ENCODE assay signal across 8 mouse cellular contexts in genomic region chr15:25625471-25625870, GRCm38 (mm10). TPM values are rescaled to one million over a fixed set of nuclear protein-coding genes. Genes with fewer than 3 reads are reported as not detected.
DNase-seq lines count a peak whose midpoint lies in the region; ATAC-seq and TF ChIP-seq lines count a peak whose summit lies in the region.

No protein-coding gene starts in this region.

- peak overlapping the region; percentile 65 for H3K4me2 ChIP-seq in stomach, embryonic 16.5 days (ENCODE audit: low read depth, low read length)

- H3K9me3 ChIP-seq in stomach, embryonic 16.5 days (replicated peaks; ENCODE audit: control insufficient read depth, low read length), result no peaks in the 10 kb centered on the region

- WGBS in stomach, embryonic 16.5 days, result 62% methylated on average over 4 of the region's 4 CpGs

- peak; percentile 65 for DNase-seq in gastrocnemius, adult 2 months
- DNase-seq in gastrocnemius, postnatal 25 days, result no peak
- peak; percentile 34 to 47 for DNase-seq in urinary bladder, adult 18-20 months (ENCODE audit: low spot score in 2 of 2)
- no peak for DNase-seq in urinary bladder, postnatal 4 days (ENCODE audit: low spot score in 2 of 2)
- DNase-seq in kidney, postnatal 10 days, result peak; percentile 75
- no peak for DNase-seq in spleen, postnatal 36 days (ENCODE audit: low spot score in 2 of 2)

- peak overlapping the region; percentile 95 for H3K27ac ChIP-seq in gastrocnemius, adult 2 months
- H3K27ac ChIP-seq in stomach, embryonic 16.5 days (ENCODE audit: low read length), result peak overlapping the region; percentile 60

- no peaks in the 10 kb centered on the region for H3K36me3 ChIP-seq in stomach, embryonic 16.5 days (ENCODE audit: control insufficient read depth, insufficient read depth, low read length)

- ATAC-seq in stomach, embryonic 16.5 days (ENCODE audit: insufficient read depth, low FRiP score), result no peak
- ATAC-seq in monocyte, adult 5-6 weeks (replicated peaks; ENCODE audit: insufficient number of reproducible peaks, low FRiP score, low TSS enrichment, poor library complexity, severe bottlenecking), result no peak

- peak overlapping the region; percentile 85 for H3K4me3 ChIP-seq in gastrocnemius, adult 2 months
- H3K4me3 ChIP-seq in stomach, embryonic 16.5 days (replicated peaks; ENCODE audit: low read length), result peak overlapping the region; percentile 17; the same call in 1 of the 2 replicates

- H3K9ac ChIP-seq in stomach, embryonic 16.5 days (ENCODE audit: low read length), result peak overlapping the region; percentile 40

- H3K4me1 ChIP-seq in stomach, embryonic 16.5 days (ENCODE audit: control insufficient read depth, insufficient read depth, low read length), result peaks cover 24% of the 10 kb centered on the region

- intact Hi-C loops in gastrocnemius, adult 2 months (cut with DNase I), result loop anchor here (10.0 kb wide), 1 partner anchor 359 kb away; the partner anchor contains the start of gene Zfp622

- no peaks in the 10 kb centered on the region for H3K27me3 ChIP-seq in stomach, embryonic 16.5 days (ENCODE audit: control insufficient read depth, insufficient read depth, low read length)

- TF ChIP-seq CTCF in gastrocnemius, adult 2 months (IDR thresholded peaks at IDR 0.05), result no peak

RNA-seq across cellular contexts. Expression of gene Myo10, which starts 3.1 kb away (rescaled TPM):
- 10 to 100 TPM; 56.1 to 62.0 TPM for total RNA-seq in gastrocnemius, adult 2 months (2021)
- total RNA-seq in gastrocnemius, postnatal 25 days (2021), result 10 to 100 TPM; 36.3 to 50.5 TPM
- polyA plus RNA-seq in stomach, embryonic 16.5 days (2015; fragmentation: Nextera tagmentation; extraction: Ambion mirVana), result 26.1 and 30.4 TPM in 2 replicates
- 0.38 to 1.3 TPM (median 1.2 TPM) in 3 replicates for total RNA-seq in monocyte, adult 5-6 weeks (2017)

Comparison
In these comparisons a context has a peak if more than half of its experiments do, and no peak if none do; other contexts are left out.
1. DNase-seq: peak in gastrocnemius, adult 2 months (single experiment), urinary bladder, adult 18-20 months (2 of 2) and kidney, postnatal 10 days (single experiment); none in gastrocnemius, postnatal 25 days (single experiment), urinary bladder, postnatal 4 days (0 of 2) and spleen, postnatal 36 days (0 of 2).
2. RNA of gene Myo10, which starts 3.1 kb away (total RNA-seq): 56.1 to 62.0 TPM in gastrocnemius, adult 2 months and 36.3 to 50.5 TPM in gastrocnemius, postnatal 25 days; 0.38 to 1.3 TPM in monocyte, adult 5-6 weeks; every median in the first group is over 10 times any median in the second.